In genomic region chr17:27702518-27702917, GRCm38 (mm10) we compare ENCODE assay signal across 8 mouse cellular contexts. TPM values are rescaled to one million over a fixed set of nuclear protein-coding genes. Genes with fewer than 3 reads are reported as not detected.
DNase-seq lines count a peak whose midpoint lies in the region; ATAC-seq and TF ChIP-seq lines count a peak whose summit lies in the region.

No protein-coding gene starts in this region.

- H3K9ac ChIP-seq in MEL (ENCODE audit: control insufficient read depth, low read depth, low read length, poor library complexity, severe bottlenecking) = no peak overlapping the region
- no peak overlapping the region for H3K9ac ChIP-seq in heart, postnatal 0 days (replicated peaks; ENCODE audit: low read depth, low read length)
- peak overlapping the region; percentile 66 for H3K9ac ChIP-seq in stomach, embryonic 16.5 days (ENCODE audit: low read length)

- H3K4me2 ChIP-seq in heart, postnatal 0 days (ENCODE audit: low read depth, low read length) = peak overlapping the region; percentile 60
- H3K4me2 ChIP-seq in stomach, embryonic 16.5 days (ENCODE audit: low read depth, low read length) = peak overlapping the region; percentile 64

- TF ChIP-seq EP300 in MEL (IDR thresholded peaks at IDR 0.05; ENCODE audit: low read depth in 1 of 2, low read length in 2 of 2) = no peak
- no peak for TF ChIP-seq EP300 in heart, postnatal 0 days (IDR thresholded peaks at IDR 0.05; ENCODE audit: low read depth)

- TF ChIP-seq CTCF in MEL (IDR thresholded peaks at IDR 0.05 in 2 of 3, conservative IDR thresholded peaks at IDR 0.05 in 1 of 3; ENCODE audit: control insufficient read depth in 1 of 3, insufficient read depth in 1 of 3, low read depth in 2 of 3, low read length in 3 of 3, poor library complexity in 1 of 3, severe bottlenecking in 1 of 3) = peak; percentile 17 to 70 (median 31); a peak in 5 of 6 replicates
- TF ChIP-seq CTCF in heart, postnatal 0 days (IDR thresholded peaks at IDR 0.05; ENCODE audit: low read depth) = peak; percentile 68

- H3K27ac ChIP-seq in MEL (ENCODE audit: control insufficient read depth, low read depth, low read length) = no peak overlapping the region
- H3K27ac ChIP-seq in heart, postnatal 0 days (ENCODE audit: low read depth) = no peak overlapping the region
- no peak overlapping the region for H3K27ac ChIP-seq in stomach, embryonic 16.5 days (ENCODE audit: low read length)

- H3K27me3 ChIP-seq in MEL (ENCODE audit: control insufficient read depth in 1 of 2, insufficient read depth in 2 of 2, low read length in 2 of 2) = no peaks in the 10 kb centered on the region; a peak in 1 of 4 replicates
- H3K27me3 ChIP-seq in heart, postnatal 0 days (ENCODE audit: control insufficient read depth, insufficient read depth, low read length) = peaks cover 21% of the 10 kb centered on the region
- H3K27me3 ChIP-seq in stomach, embryonic 16.5 days (ENCODE audit: control insufficient read depth, insufficient read depth, low read length) = no peaks in the 10 kb centered on the region

- TF ChIP-seq POLR2A in MEL (IDR thresholded peaks at IDR 0.05; ENCODE audit: control insufficient read depth in 1 of 2, insufficient read depth in 1 of 2, low read depth in 1 of 2, low read length in 2 of 2, poor library complexity in 1 of 2) = no peak

- H3K36me3 ChIP-seq in MEL (ENCODE audit: control insufficient read depth in 1 of 2, insufficient read depth in 2 of 2, low read length in 2 of 2) = no peaks in the 10 kb centered on the region
- H3K36me3 ChIP-seq in heart, postnatal 0 days (replicated peaks; ENCODE audit: control insufficient read depth, insufficient read depth, low read length) = no peaks in the 10 kb centered on the region
- H3K36me3 ChIP-seq in stomach, embryonic 16.5 days (ENCODE audit: control insufficient read depth, insufficient read depth, low read length) = no peaks in the 10 kb centered on the region

- ATAC-seq in heart, postnatal 0 days (ENCODE audit: insufficient read depth, low read depth) = peak; percentile 66
- no peak for ATAC-seq in stomach, embryonic 16.5 days (ENCODE audit: insufficient read depth, low FRiP score)

- no peaks in the 10 kb centered on the region for H3K4me1 ChIP-seq in MEL (ENCODE audit: control insufficient read depth in 1 of 2, insufficient read depth in 2 of 2, low read length in 2 of 2)
- peaks cover 7% of the 10 kb centered on the region; the same call in 1 of the 2 replicates for H3K4me1 ChIP-seq in heart, postnatal 0 days (ENCODE audit: control insufficient read depth, insufficient read depth)
- no peaks in the 10 kb centered on the region; the same call in 1 of the 2 replicates for H3K4me1 ChIP-seq in stomach, embryonic 16.5 days (ENCODE audit: control insufficient read depth, insufficient read depth, low read length)

- H3K9me3 ChIP-seq in MEL (replicated peaks; ENCODE audit: insufficient read depth, low read length) = no peaks in the 10 kb centered on the region
- peaks cover 5% of the 10 kb centered on the region; the same call in 1 of the 2 replicates for H3K9me3 ChIP-seq in heart, postnatal 0 days (replicated peaks; ENCODE audit: control insufficient read depth, low read length)
- H3K9me3 ChIP-seq in stomach, embryonic 16.5 days (replicated peaks; ENCODE audit: control insufficient read depth, low read length) = peaks cover 5% of the 10 kb centered on the region; the same call in 1 of the 2 replicates

- H3K79me2 ChIP-seq in MEL (ENCODE audit: control insufficient read depth, insufficient read depth, low read length, poor library complexity) = no peaks in the 10 kb centered on the region

- WGBS in heart, postnatal 0 days = 1% methylated on average over 33 of the region's 34 CpGs
- under 1% methylated on average over 34 of the region's 34 CpGs for WGBS in stomach, embryonic 16.5 days

- DNase-seq in 416B (ENCODE audit: low read depth) (peak; percentile 11), MEL (ENCODE audit: low read depth, low spot score) (no peak)
- peak; percentile 45 for DNase-seq in embryo, embryonic 11.5 days (ENCODE audit: low read depth, low spot score)
- peak; percentile 41 for DNase-seq in heart, postnatal 0 days (ENCODE audit: low spot score)
- peak; percentile 77 to 83 for DNase-seq in kidney, postnatal 4 days
- DNase-seq in mesoderm, embryonic 11.5 days (ENCODE audit: low read depth, low spot score) = peak; percentile 69
- DNase-seq in frontal cortex, adult 2 months (ENCODE audit: extremely low spot score in 1 of 2, low spot score in 1 of 2) = no peak

- no peak overlapping the region for H3K4me3 ChIP-seq in MEL (ENCODE audit: control insufficient read depth in 1 of 2, insufficient read depth in 1 of 2, low read depth in 2 of 2, low read length in 2 of 2)
- H3K4me3 ChIP-seq in heart, postnatal 0 days (ENCODE audit: low read depth, low read length) = peak overlapping the region; percentile 29
- peak overlapping the region; percentile 33 for H3K4me3 ChIP-seq in stomach, embryonic 16.5 days (replicated peaks; ENCODE audit: low read length)

- no peak for TF ChIP-seq RAD21 in MEL (IDR thresholded peaks at IDR 0.05; ENCODE audit: low read depth, low read length)

TF ChIP-seq in MEL, 35 proteins besides CTCF, POLR2A, EP300 and RAD21:
- TF ChIP-seq MAX (IDR thresholded peaks at IDR 0.05; ENCODE audit: low read length) = no peak
- TF ChIP-seq TCF12 (IDR thresholded peaks at IDR 0.05; ENCODE audit: low read depth, low read length) = no peak
- no peak for TF ChIP-seq TBP (IDR thresholded peaks at IDR 0.05; ENCODE audit: low read depth, low read length)
- TF ChIP-seq ZKSCAN1 (IDR thresholded peaks at IDR 0.05; ENCODE audit: low read depth, low read length) = no peak
- TF ChIP-seq MYC (IDR thresholded peaks at IDR 0.05; ENCODE audit: low read depth, low read length) = no peak
- no peak for TF ChIP-seq RCOR1 (IDR thresholded peaks at IDR 0.05; ENCODE audit: low read depth, low read length)
- no peak for TF ChIP-seq NRF1 (IDR thresholded peaks at IDR 0.05; ENCODE audit: insufficient read depth, low read depth, low read length, poor library complexity, severe bottlenecking)
- TF ChIP-seq POLR2AphosphoS2 (IDR thresholded peaks at IDR 0.05; ENCODE audit: low read length) = no peak
- TF ChIP-seq GABPA (IDR thresholded peaks at IDR 0.05; ENCODE audit: low read depth, low read length) = no peak
- TF ChIP-seq ZMIZ1 (IDR thresholded peaks at IDR 0.05; ENCODE audit: low read depth, low read length) = no peak
- TF ChIP-seq E2F4 (IDR thresholded peaks at IDR 0.05; ENCODE audit: borderline replicate concordance, low read depth, low read length) = no peak
- TF ChIP-seq MAZ (IDR thresholded peaks at IDR 0.05; ENCODE audit: low read depth, low read length) = no peak
TF ChIP-seq in MEL: peak in this region for 0.

RNA-seq across cellular contexts. Expression of gene Spdef, which starts 26.2 kb away (rescaled TPM):
- not detected in 2 replicates for total RNA-seq in MEL (2012; rRNA removed)
- under 1 TPM in 1 of 2 experiments, not detected in 1; 0.11 TPM for polyA plus RNA-seq in MEL (2012; ENCODE audit: insufficient read depth in 1 of 2, insufficient read length in 2 of 2, low read depth in 1 of 2, low replicate concordance in 2 of 2, missing spikeins in 1 of 2)
- total RNA-seq in heart, postnatal 0 days (2014; rRNA removed; ENCODE audit: low replicate concordance) = 0.15 and 5.1 TPM in 2 replicates
- polyA plus RNA-seq in heart, postnatal 0 days (2015; fragmentation: Nextera tagmentation; extraction: Ambion mirVana) = 0.22 and 0.26 TPM in 2 replicates
- 22.5 and 28.4 TPM in 2 replicates for polyA plus RNA-seq in stomach, embryonic 16.5 days (2015; fragmentation: Nextera tagmentation; extraction: Ambion mirVana)
- polyA plus RNA-seq in frontal cortex, adult 2 months (2012; rRNA removed) = 0.80 and 0.95 TPM in 2 replicates

RNA-seq across cellular contexts. Expression of gene Pacsin1, which starts 47.2 kb away (rescaled TPM):
- total RNA-seq in MEL (2012; rRNA removed) = not detected in 2 replicates
- polyA plus RNA-seq in MEL (2012; ENCODE audit: insufficient read depth in 1 of 2, insufficient read length in 2 of 2, low read depth in 1 of 2, low replicate concordance in 2 of 2, missing spikeins in 1 of 2) = under 1 TPM in 1 of 2 experiments, not detected in 1; 0.17 TPM
- total RNA-seq in heart, postnatal 0 days (2014; rRNA removed; ENCODE audit: low replicate concordance) = not detected in 2 replicates
- polyA plus RNA-seq in heart, postnatal 0 days (2015; fragmentation: Nextera tagmentation; extraction: Ambion mirVana) = 0.04 and 0.32 TPM in 2 replicates
- 1.2 and 1.6 TPM in 2 replicates for polyA plus RNA-seq in stomach, embryonic 16.5 days (2015; fragmentation: Nextera tagmentation; extraction: Ambion mirVana)
- polyA plus RNA-seq in frontal cortex, adult 2 months (2012; rRNA removed) = 270 and 282 TPM in 2 replicates

Comparison
In these comparisons a context has a peak if more than half of its experiments do, and no peak if none do; other contexts are left out.
1. DNase-seq: peak in 416B (single experiment), embryo, embryonic 11.5 days (single experiment), heart, postnatal 0 days (single experiment), kidney, postnatal 4 days (2 of 2) and mesoderm, embryonic 11.5 days (single experiment); none in MEL (single experiment) and frontal cortex, adult 2 months (0 of 2).
2. H3K4me3 ChIP-seq: peak in heart, postnatal 0 days (single experiment) and stomach, embryonic 16.5 days (single experiment); none in MEL (0 of 2).
3. RNA of gene Spdef, which starts 26.2 kb away (polyA plus RNA-seq): 22.5 to 28.4 TPM in stomach, embryonic 16.5 days; 0.80 to 0.95 TPM in frontal cortex, adult 2 months, 0.22 to 0.26 TPM in heart, postnatal 0 days and 0.11 TPM in MEL; every median in the first group is over 10 times any median in the second.
4. RNA of gene Pacsin1, which starts 47.2 kb away (polyA plus RNA-seq): 270 to 282 TPM in frontal cortex, adult 2 months; 1.2 to 1.6 TPM in stomach, embryonic 16.5 days, 0.17 TPM in MEL and 0.04 to 0.32 TPM in heart, postnatal 0 days; every median in the first group is over 100 times any median in the second.